Mouse (Mus musculus) neural tube, embryonic 14.5 days (tissue): ENCODE measurements around the gene Dennd1b. TPM values are rescaled to one million over a fixed set of nuclear protein-coding genes. Genes with fewer than 3 reads are reported as not detected.
A peak's percentile ranks its signal among the peaks of the same experiment; 100 is the strongest.

Experiments
- ATAC-seq: fragments of 200-750 bp; cut with Nextera tagmentation; 2 replicates; pipeline ENCODE4 v1.8.0; 2017; ENCODE audit warnings: low read depth, mild to moderate bottlenecking, moderate TSS enrichment, moderate library complexity
- H3K27ac ChIP-seq: fragments of 300-500 bp; sonication (generic); 2 replicates; pipeline ENCODE4 v1.5.1; 2014; ENCODE audit warnings: low read depth, mild to moderate bottlenecking, control low read depth, low read length, moderate library complexity, mixed read lengths
- H3K27me3 ChIP-seq: fragments of 300-500 bp; sonication (generic); 2 replicates; pipeline ENCODE4 v1.6.1; 2014; ENCODE audit warnings: low read length; ENCODE audit not compliant: control insufficient read depth, insufficient read depth
- H3K36me3 ChIP-seq: fragments of 300-500 bp; sonication (generic); 2 replicates; pipeline ENCODE4 v1.6.1; 2014; ENCODE audit warnings: low read length, mixed read lengths; ENCODE audit not compliant: control insufficient read depth, insufficient read depth
- H3K4me1 ChIP-seq: fragments of 300-500 bp; sonication (generic); 2 replicates; pipeline ENCODE4 v1.6.1; 2014; ENCODE audit warnings: low read length; ENCODE audit not compliant: control insufficient read depth, insufficient read depth
- H3K4me2 ChIP-seq: fragments of 300-500 bp; sonication (generic); 2 replicates; pipeline ENCODE4 v1.6.1; 2014; ENCODE audit warnings: mild to moderate bottlenecking, low read depth, low read length, control low read depth
- H3K4me3 ChIP-seq: fragments of 300-500 bp; sonication (generic); 2 replicates; pipeline ENCODE4 v1.5.1; 2014; ENCODE audit warnings: low read depth, low read length, control low read depth, mixed read lengths
- H3K9ac ChIP-seq: fragments of 300-500 bp; sonication (generic); replicated peaks from 2 replicates; pipeline ENCODE4 v1.6.1; 2014; ENCODE audit warnings: low read depth, mild to moderate bottlenecking, control low read depth, low read length, mixed read lengths
- H3K9me3 ChIP-seq: fragments of 300-500 bp; sonication (generic); 2 replicates; pipeline ENCODE4 v1.6.1; 2016; ENCODE audit warnings: low read length; ENCODE audit not compliant: control insufficient read depth
- WGBS: fragments of 180-500 bp; shearing (Covaris S2); extraction: QIAGEN DNeasy Blood & Tissue Kit; methylation state at CpG from one replicate; pipeline ENCODE4 v1.1.7; 2014; 5-methylcytosine and 5-hydroxymethylcytosine counted together
- polyA plus RNA-seq: library from polyadenylated mRNA; unstranded; fragments of >200 nt; fragmentation: Nextera tagmentation; extraction: Ambion mirVana; gene quantifications from 2 replicates; pipeline ENCODE4 v1.2.1, GENCODE M21; 2014

Dennd1b gene
- polyA plus RNA-seq, 1 experiment from 2014 or later, result 11.0 TPM

GRCm38 (mm10) chr1:138973541-138974224 lies 10.4 kb downstream of the Dennd1b start:
- 72% methylated on average over 6 of the region's 6 CpGs for WGBS
- no peak for ATAC-seq
- H3K4me3 ChIP-seq, result no peak overlapping the region
- no peaks in the 10 kb centered on the region for H3K4me1 ChIP-seq
- no peak overlapping the region for H3K9ac ChIP-seq
- no peak overlapping the region for H3K4me2 ChIP-seq
- no peaks in the 10 kb centered on the region for H3K9me3 ChIP-seq
- H3K36me3 ChIP-seq, result no peaks in the 10 kb centered on the region
- no peak overlapping the region for H3K27ac ChIP-seq
- no peaks in the 10 kb centered on the region for H3K27me3 ChIP-seq

GRCm38 (mm10) chr1:138974836-138975235 lies 11.6 kb downstream of the Dennd1b start:
- 93% methylated on average over 8 of the region's 8 CpGs for WGBS
- H3K9me3 ChIP-seq, result no peaks in the 10 kb centered on the region
- H3K4me1 ChIP-seq, result no peaks in the 10 kb centered on the region
- no peak overlapping the region for H3K4me2 ChIP-seq
- H3K9ac ChIP-seq, result no peak overlapping the region
- H3K4me3 ChIP-seq, result no peak overlapping the region
- H3K27me3 ChIP-seq, result no peaks in the 10 kb centered on the region
- no peaks in the 10 kb centered on the region for H3K36me3 ChIP-seq
- H3K27ac ChIP-seq, result no peak overlapping the region
- no peak for ATAC-seq

GRCm38 (mm10) chr1:138975945-138976344 lies 12.7 kb downstream of the Dennd1b start:
- Histone ChIP-seq H3K4me1 (no peaks in the 10 kb centered on the region), H3K27ac (no peak overlapping the region), H3K4me2 (no peak overlapping the region), H3K36me3 (no peaks in the 10 kb centered on the region), H3K27me3 (no peaks in the 10 kb centered on the region), H3K4me3 (no peak overlapping the region), H3K9me3 (no peaks in the 10 kb centered on the region), H3K9ac (no peak overlapping the region)
- WGBS, result 87% methylated on average over 1 of the region's 1 CpGs
- ATAC-seq, result no peak

DNA sequence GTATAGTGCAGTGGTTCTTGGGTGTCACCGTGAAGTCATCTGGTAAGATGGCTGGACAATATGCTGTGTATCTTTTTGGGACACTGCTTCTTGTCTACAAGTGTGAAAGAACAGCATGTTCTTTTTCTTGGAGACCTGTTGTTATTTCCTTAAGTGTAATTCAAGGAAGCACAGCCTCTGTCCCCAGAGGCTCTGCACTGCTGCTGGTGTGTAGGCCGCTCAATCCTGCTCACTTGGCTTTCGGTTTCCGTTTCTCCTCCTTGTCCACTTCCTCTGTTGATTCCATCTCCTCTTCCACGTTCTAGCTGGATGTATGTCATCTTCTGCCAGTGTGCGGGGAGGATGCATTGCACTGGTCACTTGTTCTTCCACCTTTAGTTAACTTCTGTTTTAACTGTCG lies 19.0 kb downstream of the Dennd1b start:
- Histone ChIP-seq H3K4me1 (peaks cover 3% of the 10 kb centered on the region; the same call in 1 of the 2 replicates), H3K9me3 (no peaks in the 10 kb centered on the region), H3K36me3 (no peaks in the 10 kb centered on the region), H3K4me3 (no peak overlapping the region), H3K4me2 (no peak overlapping the region), H3K9ac (no peak overlapping the region), H3K27me3 (no peaks in the 10 kb centered on the region), H3K27ac (no peak overlapping the region)
- no peak for ATAC-seq
- WGBS, result 68% methylated on average over 7 of the region's 7 CpGs

DNA sequence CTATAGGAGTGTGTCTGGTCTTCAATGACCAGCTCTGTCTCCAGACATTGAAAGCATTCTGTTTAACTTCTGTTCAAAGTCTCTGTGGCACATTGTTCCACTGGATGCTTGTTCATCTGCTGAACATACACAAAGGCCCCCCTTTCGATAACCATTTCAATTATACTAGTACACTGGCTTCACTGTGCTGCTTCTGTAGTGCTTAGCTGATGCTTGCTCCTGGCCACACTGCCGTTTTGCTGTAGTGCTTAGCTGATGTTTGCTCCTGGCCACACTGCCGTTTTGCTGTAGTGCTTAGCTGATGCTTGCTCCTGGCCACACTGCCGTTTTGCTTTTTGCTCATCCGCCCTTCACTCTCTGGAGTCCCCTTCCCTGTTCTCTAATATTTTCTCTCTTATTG lies 19.4 kb downstream of the Dennd1b start:
- Histone ChIP-seq H3K27me3 (no peaks in the 10 kb centered on the region), H3K4me2 (no peak overlapping the region), H3K9ac (no peak overlapping the region), H3K4me1 (peaks cover 3% of the 10 kb centered on the region; the same call in 1 of the 2 replicates), H3K4me3 (no peak overlapping the region), H3K9me3 (no peaks in the 10 kb centered on the region), H3K36me3 (no peaks in the 10 kb centered on the region), H3K27ac (no peak overlapping the region)
- WGBS, result 48% methylated on average over 5 of the region's 5 CpGs
- 0 out of 2 replicates have a peak, but pooled peaks have one; percentile 30 for ATAC-seq

DNA sequence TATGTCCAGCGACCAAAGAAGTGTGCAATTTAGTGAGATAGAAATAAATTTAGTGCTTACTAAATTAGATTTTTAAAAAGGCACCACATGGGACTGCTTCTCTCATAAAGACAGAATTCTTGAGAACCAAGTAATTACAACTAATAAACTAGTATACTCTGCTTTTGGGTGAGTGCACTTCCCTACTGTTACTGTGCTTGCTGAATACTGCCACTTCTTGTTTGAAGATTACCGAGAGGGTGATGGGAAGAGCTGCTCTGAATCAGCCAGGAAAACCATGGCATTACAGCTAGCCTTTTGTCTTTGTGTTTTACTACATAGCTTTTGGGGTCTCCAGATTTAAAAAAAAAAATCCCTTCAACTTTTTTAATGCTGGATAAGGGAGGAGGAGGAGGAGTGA lies 19.8 kb downstream of the Dennd1b start:
- no peak overlapping the region for H3K4me3 ChIP-seq
- no peak; the same call in 1 of the 2 replicates for ATAC-seq
- H3K4me2 ChIP-seq, result no peak overlapping the region
- H3K4me1 ChIP-seq, result peaks cover 3% of the 10 kb centered on the region; the same call in 1 of the 2 replicates
- H3K36me3 ChIP-seq, result no peaks in the 10 kb centered on the region
- no peaks in the 10 kb centered on the region for H3K27me3 ChIP-seq
- no peaks in the 10 kb centered on the region for H3K9me3 ChIP-seq
- no peak overlapping the region for H3K27ac ChIP-seq
- H3K9ac ChIP-seq, result no peak overlapping the region
- WGBS, result 46% methylated on average over 2 of the region's 2 CpGs

GRCm38 (mm10) chr1:138983465-138983864 lies 20.2 kb downstream of the Dennd1b start:
- no peaks in the 10 kb centered on the region for H3K36me3 ChIP-seq
- H3K9ac ChIP-seq, result no peak overlapping the region
- no peak overlapping the region for H3K27ac ChIP-seq
- no peak overlapping the region for H3K4me3 ChIP-seq
- WGBS, result 40% methylated on average over 6 of the region's 6 CpGs
- no peaks in the 10 kb centered on the region for H3K9me3 ChIP-seq
- no peaks in the 10 kb centered on the region for H3K27me3 ChIP-seq
- no peak overlapping the region for H3K4me2 ChIP-seq
- H3K4me1 ChIP-seq, result peaks cover 3% of the 10 kb centered on the region; the same call in 1 of the 2 replicates
- ATAC-seq, result peak; percentile 34; the same call in 1 of the 2 replicates

- no peak overlapping the region for H3K4me2 ChIP-seq
- no peak overlapping the region for H3K27ac ChIP-seq
- no peaks in the 10 kb centered on the region for H3K9me3 ChIP-seq
- H3K27me3 ChIP-seq, result no peaks in the 10 kb centered on the region
- peaks cover 3% of the 10 kb centered on the region; the same call in 1 of the 2 replicates for H3K4me1 ChIP-seq
- no peak overlapping the region for H3K9ac ChIP-seq
- ATAC-seq, result no peak
- H3K36me3 ChIP-seq, result no peaks in the 10 kb centered on the region
- no peak overlapping the region for H3K4me3 ChIP-seq
- 93% methylated on average over 4 of the region's 4 CpGs for WGBS
Observed at GRCm38 (mm10) chr1:138984161-138984560, 20.9 kb downstream of the Dennd1b start.

GRCm38 (mm10) chr1:138992384-138993138 lies 29.3 kb downstream of the Dennd1b start:
- Histone ChIP-seq H3K36me3 (no peaks in the 10 kb centered on the region), H3K27me3 (no peaks in the 10 kb centered on the region), H3K27ac (no peak overlapping the region), H3K4me1 (no peaks in the 10 kb centered on the region), H3K4me3 (no peak overlapping the region), H3K9ac (no peak overlapping the region), H3K4me2 (no peak overlapping the region), H3K9me3 (no peaks in the 10 kb centered on the region)
- 44% methylated on average over 5 of the region's 5 CpGs for WGBS
- ATAC-seq, result no peak
